Mouse (Mus musculus) MEL (cell line): ENCODE data around the gene Cntnap1. TPM values are rescaled to one million over a fixed set of nuclear protein-coding genes. Genes with fewer than 3 reads are reported as not detected.
A peak's percentile ranks its signal among the peaks of the same experiment; 100 is the strongest.

Experiments used
- DNase-seq: peaks from one replicate; pipeline ENCODE4 v3.0.0; 2011; ENCODE audit warnings: low read depth, low spot score
- H3K27ac ChIP-seq: 2 replicates; pipeline ENCODE4 v1.5.1; 2012; ENCODE audit warnings: low read depth, mild to moderate bottlenecking, control low read depth, low read length, moderate library complexity; ENCODE audit not compliant: control insufficient read depth
- H3K27me3 ChIP-seq, 2 experiments: fragments of 150-350 bp in 1 of 2; sonication (generic) in 1 of 2; 2 replicates each; pipeline ENCODE4 v1.6.1; 2012; ENCODE audit warnings: low read length in 2 of 2, mild to moderate bottlenecking in 2 of 2, improper control_type of control experiment in 1 of 2, moderate library complexity in 1 of 2; ENCODE audit not compliant: insufficient read depth in 2 of 2, control insufficient read depth in 1 of 2
- H3K36me3 ChIP-seq, 2 experiments: 2 replicates each; pipeline ENCODE4 v1.6.1; 2012 to 2014; ENCODE audit warnings: low read length in 2 of 2, improper control_type of control experiment in 1 of 2, inconsistent platforms in 1 of 2, mild to moderate bottlenecking in 1 of 2; ENCODE audit not compliant: insufficient read depth in 2 of 2, control insufficient read depth in 1 of 2
- H3K4me1 ChIP-seq, 2 experiments: fragments of 150-350 bp in 1 of 2; sonication (generic) in 1 of 2; 2 replicates each; pipeline ENCODE4 v1.6.1; 2012; ENCODE audit warnings: low read length in 2 of 2, improper control_type of control experiment in 1 of 2, mild to moderate bottlenecking in 1 of 2; ENCODE audit not compliant: insufficient read depth in 2 of 2, control insufficient read depth in 1 of 2
- H3K4me3 ChIP-seq, 2 experiments: fragments of 150-350 bp in 1 of 2; sonication (generic) in 1 of 2; 2 replicates each; pipeline ENCODE4 v1.5.1; 2012; ENCODE audit warnings: low read depth in 2 of 2, low read length in 2 of 2, mild to moderate bottlenecking in 2 of 2, moderate library complexity in 2 of 2, control low read depth in 1 of 2, improper control_type of control experiment in 1 of 2; ENCODE audit not compliant: control insufficient read depth in 1 of 2, insufficient read depth in 1 of 2
- H3K79me2 ChIP-seq: 2 replicates; pipeline ENCODE4 v1.6.1; 2012; ENCODE audit warnings: mild to moderate bottlenecking, low read length, moderate library complexity; ENCODE audit not compliant: control insufficient read depth, poor library complexity, insufficient read depth
- H3K9ac ChIP-seq: 2 replicates; pipeline ENCODE4 v1.6.1; 2012; ENCODE audit warnings: low read depth, mild to moderate bottlenecking, control low read depth, low read length, moderate library complexity; ENCODE audit not compliant: control insufficient read depth, poor library complexity, severe bottlenecking
- H3K9me3 ChIP-seq: fragments of 150-350 bp; sonication (generic); replicated peaks from 2 replicates; pipeline ENCODE4 v1.6.1; 2012; ENCODE audit warnings: mild to moderate bottlenecking, low read length, improper control_type of control experiment, moderate library complexity; ENCODE audit not compliant: insufficient read depth
- CHD1 ChIP-seq: IDR thresholded peaks from 2 replicates; pipeline ENCODE4 v1.6.1; 2012; ENCODE audit warnings: low read depth, mild to moderate bottlenecking, inconsistent platforms, low read length, improper control_type of control experiment
- CTCF ChIP-seq, 3 experiments: IDR thresholded peaks in 2 of 3; conservative IDR thresholded peaks in 1 of 3; 2 replicates each; pipeline ENCODE4 v1.5.1; 2011 to 2012; ENCODE audit warnings: low read length in 3 of 3, low read depth in 2 of 3, mild to moderate bottlenecking in 2 of 3, improper control_type of control experiment in 1 of 3, inconsistent platforms in 1 of 3, mixed read lengths in 1 of 3, moderate library complexity in 1 of 3; ENCODE audit not compliant: control insufficient read depth in 1 of 3, insufficient read depth in 1 of 3, poor library complexity in 1 of 3, severe bottlenecking in 1 of 3
- E2F4 ChIP-seq: IDR thresholded peaks from 2 replicates; pipeline ENCODE4 v1.6.1; 2011; ENCODE audit warnings: low read depth, low read length, improper control_type of control experiment, borderline replicate concordance
- ELF1 ChIP-seq: IDR thresholded peaks from 2 replicates; pipeline ENCODE4 v1.6.1; 2014; ENCODE audit warnings: low read depth, mild to moderate bottlenecking, inconsistent platforms, low read length, improper control_type of control experiment, moderate library complexity
- EP300 ChIP-seq, 2 experiments: IDR thresholded peaks; 2 replicates each; pipeline ENCODE4 v1.6.1; 2011; ENCODE audit warnings: improper control_type of control experiment in 2 of 2, low read length in 2 of 2, low read depth in 1 of 2, mild to moderate bottlenecking in 1 of 2
- ETS1 ChIP-seq: IDR thresholded peaks from 2 replicates; pipeline ENCODE4 v1.6.1; 2012; ENCODE audit warnings: low read depth, mild to moderate bottlenecking, inconsistent platforms, low read length, improper control_type of control experiment, moderate library complexity
- GABPA ChIP-seq: IDR thresholded peaks from 2 replicates; pipeline ENCODE4 v1.6.1; 2012; ENCODE audit warnings: low read depth, mild to moderate bottlenecking, inconsistent platforms, low read length, improper control_type of control experiment, moderate library complexity
- GATA1 ChIP-seq: IDR thresholded peaks from 2 replicates; pipeline ENCODE4 v1.6.1; 2011; ENCODE audit warnings: low read depth, low read length, improper control_type of control experiment
- HCFC1 ChIP-seq: IDR thresholded peaks from 2 replicates; pipeline ENCODE4 v1.6.1; 2012; ENCODE audit warnings: low read depth, mild to moderate bottlenecking, inconsistent platforms, low read length, improper control_type of control experiment, moderate library complexity
- KAT2A ChIP-seq: conservative IDR thresholded peaks from 2 replicates; pipeline ENCODE4 v1.6.1; 2012; ENCODE audit warnings: low read depth, low read length, improper control_type of control experiment, inconsistent platforms
- MAFK ChIP-seq: IDR thresholded peaks from 2 replicates; pipeline ENCODE4 v1.6.1; 2011; ENCODE audit warnings: low read depth, mild to moderate bottlenecking, low read length, improper control_type of control experiment, borderline replicate concordance
- MAZ ChIP-seq: IDR thresholded peaks from 2 replicates; pipeline ENCODE4 v1.6.1; 2012; ENCODE audit warnings: low read depth, mild to moderate bottlenecking, inconsistent platforms, low read length, improper control_type of control experiment
- MEF2A ChIP-seq: IDR thresholded peaks from 2 replicates; pipeline ENCODE4 v1.6.1; 2014; ENCODE audit warnings: low read depth, mild to moderate bottlenecking, inconsistent platforms, low read length, improper control_type of control experiment; ENCODE audit not compliant: poor library complexity, insufficient replicate concordance, severe bottlenecking; ENCODE audit errors: extremely low read depth
- MXI1 ChIP-seq: IDR thresholded peaks from 2 replicates; pipeline ENCODE4 v1.6.1; 2011; ENCODE audit warnings: mild to moderate bottlenecking, low read depth, low read length, improper control_type of control experiment
- MYC ChIP-seq: IDR thresholded peaks from 2 replicates; pipeline ENCODE4 v1.6.1; 2011; ENCODE audit warnings: low read depth, mild to moderate bottlenecking, low read length, improper control_type of control experiment, moderate library complexity
- NRF1 ChIP-seq: IDR thresholded peaks from 2 replicates; pipeline ENCODE4 v1.6.1; 2014; ENCODE audit warnings: low read depth, mild to moderate bottlenecking, inconsistent platforms, low read length, improper control_type of control experiment, moderate library complexity; ENCODE audit not compliant: poor library complexity, insufficient read depth, severe bottlenecking
- POLR2A ChIP-seq, 2 experiments: IDR thresholded peaks; 2 replicates each; pipeline ENCODE4 v1.6.1; 2011 to 2012; ENCODE audit warnings: low read length in 2 of 2, mild to moderate bottlenecking in 2 of 2, control low read depth in 1 of 2, improper control_type of control experiment in 1 of 2, low read depth in 1 of 2, moderate library complexity in 1 of 2; ENCODE audit not compliant: control insufficient read depth in 1 of 2, insufficient read depth in 1 of 2, poor library complexity in 1 of 2
- POLR2AphosphoS2 ChIP-seq: IDR thresholded peaks from 2 replicates; pipeline ENCODE4 v1.6.1; 2011; ENCODE audit warnings: low read length, improper control_type of control experiment
- RAD21 ChIP-seq: IDR thresholded peaks from 2 replicates; pipeline ENCODE4 v1.6.1; 2011; ENCODE audit warnings: mild to moderate bottlenecking, low read depth, low read length, improper control_type of control experiment
- SIN3A ChIP-seq: IDR thresholded peaks from 2 replicates; pipeline ENCODE4 v1.6.1; 2012; ENCODE audit warnings: low read length, improper control_type of control experiment, inconsistent platforms
- TBP ChIP-seq: IDR thresholded peaks from 2 replicates; pipeline ENCODE4 v1.8.0; 2011; ENCODE audit warnings: low read depth, low read length, improper control_type of control experiment
- TCF12 ChIP-seq: IDR thresholded peaks from 2 replicates; pipeline ENCODE4 v1.6.1; 2014; ENCODE audit warnings: low read depth, mild to moderate bottlenecking, inconsistent platforms, low read length, improper control_type of control experiment, moderate library complexity
- USF1 ChIP-seq: IDR thresholded peaks from 2 replicates; pipeline ENCODE4 v1.6.1; 2014; ENCODE audit warnings: low read depth, mild to moderate bottlenecking, inconsistent platforms, low read length, improper control_type of control experiment, moderate library complexity
- ZC3H11A ChIP-seq: IDR thresholded peaks from 2 replicates; pipeline ENCODE4 v1.6.1; 2012; ENCODE audit warnings: low read depth, mild to moderate bottlenecking, inconsistent platforms, low read length, improper control_type of control experiment
- ZKSCAN1 ChIP-seq: IDR thresholded peaks from 2 replicates; pipeline ENCODE4 v1.6.1; 2012; ENCODE audit warnings: low read depth, mild to moderate bottlenecking, inconsistent platforms, low read length, improper control_type of control experiment, moderate library complexity
- ZMIZ1 ChIP-seq: IDR thresholded peaks from 2 replicates; pipeline ENCODE4 v1.6.1; 2012; ENCODE audit warnings: low read depth, mild to moderate bottlenecking, inconsistent platforms, low read length, improper control_type of control experiment, moderate library complexity
- ZNF384 ChIP-seq: IDR thresholded peaks from 2 replicates; pipeline ENCODE4 v1.6.1; 2012; ENCODE audit warnings: low read depth, mild to moderate bottlenecking, inconsistent platforms, low read length, improper control_type of control experiment
- polyA plus RNA-seq, 2 experiments: library from polyadenylated mRNA; stranded (reverse) in 1 of 2; unstranded in 1 of 2; fragments of >175 nt in 1 of 2; fragments of >200 nt in 1 of 2; gene quantifications; 2 replicates each; pipeline versions ENCODE4 v1.2.1 to v1.2.4; 2012; ENCODE audit warnings: low replicate concordance in 2 of 2, low read depth in 1 of 2; ENCODE audit not compliant: insufficient read length in 2 of 2, insufficient read depth in 1 of 2, missing spikeins in 1 of 2
- total RNA-seq: library from RNA; depleted of rRNA; stranded (reverse); fragments of 300-350 nt; gene quantifications from 2 replicates; pipeline ENCODE4 v1.2.3, GENCODE M21; 2012

Gene Cntnap1
- total and polyA plus RNA-seq, 3 experiments, result 0.01 TPM; not detected in 2

DNA sequence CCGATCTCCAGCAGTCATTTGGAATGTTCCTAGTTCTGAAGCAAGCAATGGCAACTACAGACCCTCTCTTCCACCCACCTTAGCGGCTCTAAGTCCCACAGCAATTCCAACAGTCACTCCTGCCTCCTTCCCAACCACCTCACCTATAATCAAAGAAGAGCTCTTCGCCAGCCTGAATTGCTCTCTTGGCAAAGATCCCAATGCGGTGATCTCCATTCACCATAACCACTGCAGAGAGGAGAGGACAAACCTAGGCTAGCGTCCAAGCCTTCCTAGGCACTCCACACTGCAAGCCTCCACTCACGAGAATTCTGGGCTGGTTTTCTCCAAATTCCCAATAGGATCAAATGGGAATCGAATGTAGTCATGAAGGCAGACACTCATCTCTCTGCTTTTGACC lies 22.8 kb downstream of the Cntnap1 start:
- H3K36me3 ChIP-seq, result peaks cover 0 to 23% of the 10 kb centered on the region in 2 experiments; a peak in 3 of 4 replicates
- no peak for DNase-seq
- H3K9ac ChIP-seq, result no peak overlapping the region
- no peak overlapping the region for H3K4me3 ChIP-seq
- H3K27me3 ChIP-seq, result no peaks in the 10 kb centered on the region
- no peak for TF ChIP-seq MAFK
- TF ChIP-seq TBP, result no peak
- TF ChIP-seq RAD21, result no peak
- no peak overlapping the region for H3K27ac ChIP-seq
- peaks cover 10 to 26% of the 10 kb centered on the region in 2 experiments for H3K4me1 ChIP-seq
- no peaks in the 10 kb centered on the region for H3K79me2 ChIP-seq
- H3K9me3 ChIP-seq, result no peaks in the 10 kb centered on the region

DNA sequence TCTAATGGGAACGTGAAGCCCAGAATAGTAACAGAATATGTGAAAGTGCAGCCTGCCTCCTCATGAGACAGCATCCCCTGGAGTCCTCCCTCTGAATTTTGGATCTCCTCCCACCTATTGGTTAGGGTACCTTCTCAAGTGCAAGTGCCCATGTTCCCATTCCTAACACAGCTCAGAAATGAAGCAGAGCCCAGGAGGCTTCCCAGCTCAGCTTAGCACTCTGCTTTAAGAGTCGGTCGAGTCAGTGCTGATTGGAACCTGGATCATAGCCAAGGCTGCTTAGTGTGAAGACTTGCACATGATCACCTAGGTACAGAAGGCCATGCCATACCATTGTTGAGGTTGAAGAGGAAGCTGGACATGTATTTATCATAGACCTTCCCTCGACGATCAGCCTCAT lies 23.8 kb downstream of the Cntnap1 start:
- H3K4me3 ChIP-seq, result no peak overlapping the region
- no peaks in the 10 kb centered on the region for H3K9me3 ChIP-seq
- peaks cover 0 to 21% of the 10 kb centered on the region in 2 experiments; a peak in 3 of 4 replicates for H3K36me3 ChIP-seq
- H3K27me3 ChIP-seq, result no peaks in the 10 kb centered on the region
- H3K27ac ChIP-seq, result no peak overlapping the region
- no peaks in the 10 kb centered on the region for H3K79me2 ChIP-seq
- TF ChIP-seq HCFC1 (no peak), GABPA (no peak), MAFK (no peak), GATA1 (no peak), CTCF (IDR thresholded peaks at IDR 0.05 in 2 of 3, conservative IDR thresholded peaks at IDR 0.05 in 1 of 3; ENCODE audit: control insufficient read depth in 1 of 3, insufficient read depth in 1 of 3, low read depth in 2 of 3, low read length in 3 of 3, poor library complexity in 1 of 3, severe bottlenecking in 1 of 3) (no peak), USF1 (no peak), KAT2A (no peak), POLR2AphosphoS2 (no peak)
- TF ChIP-seq, all 39 proteins: peak for 0
- Histone ChIP-seq H3K4me1 (peaks cover 8 to 24% of the 10 kb centered on the region in 2 experiments), H3K9ac (no peak overlapping the region)
- peak; percentile 44 for DNase-seq

DNA sequence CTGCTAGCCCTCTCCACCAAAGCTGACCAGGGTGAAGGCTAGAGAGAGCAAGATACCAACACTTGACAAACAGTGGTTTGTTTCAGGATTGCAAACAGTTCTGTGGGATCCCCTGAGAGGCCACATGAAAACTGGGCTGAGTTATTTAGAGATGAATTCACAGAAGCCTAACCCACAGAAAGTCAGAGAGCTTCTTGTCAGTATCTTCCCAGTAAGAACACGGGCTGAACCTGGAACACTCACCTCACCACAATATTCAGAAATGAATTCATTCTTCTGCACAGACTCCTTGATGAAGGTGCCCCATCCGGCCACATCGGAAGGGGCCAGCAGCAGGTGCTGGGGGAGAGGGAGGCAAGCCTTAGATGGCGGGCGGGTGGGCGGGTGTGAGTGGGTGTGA lies 24.3 kb downstream of the Cntnap1 start:
- Histone ChIP-seq H3K79me2 (no peaks in the 10 kb centered on the region), H3K9me3 (no peaks in the 10 kb centered on the region), H3K9ac (no peak overlapping the region), H3K27me3 (no peaks in the 10 kb centered on the region), H3K4me3 (no peak overlapping the region), H3K27ac (no peak overlapping the region), H3K4me1 (peaks cover 8 to 19% of the 10 kb centered on the region in 2 experiments), H3K36me3 (peaks cover 0 to 17% of the 10 kb centered on the region in 2 experiments; a peak in 3 of 4 replicates)
- DNase-seq, result no peak
- TF ChIP-seq ELF1 (no peak), GATA1 (no peak), MEF2A (no peak), EP300 (IDR thresholded peaks at IDR 0.05; ENCODE audit: low read depth in 1 of 2, low read length in 2 of 2) (no peak), E2F4 (no peak), ZNF384 (no peak), CHD1 (no peak), POLR2A (IDR thresholded peaks at IDR 0.05; ENCODE audit: control insufficient read depth in 1 of 2, insufficient read depth in 1 of 2, low read depth in 1 of 2, low read length in 2 of 2, poor library complexity in 1 of 2) (no peak), ZC3H11A (no peak), TCF12 (no peak), ZMIZ1 (no peak), MAFK (no peak), MYC (no peak), ZKSCAN1 (no peak), GABPA (no peak), MAZ (no peak), ETS1 (no peak), NRF1 (no peak), SIN3A (no peak), MXI1 (no peak)
